Mouse (Mus musculus): ENCODE data around the gene Lrpprc. TPM values are rescaled to one million over a fixed set of nuclear protein-coding genes. Genes with fewer than 3 reads are reported as not detected.

The Lrpprc gene
- polyA plus RNA-seq (2012; rRNA removed): 8.0 and 11.2 TPM in 2 replicates

DNA sequence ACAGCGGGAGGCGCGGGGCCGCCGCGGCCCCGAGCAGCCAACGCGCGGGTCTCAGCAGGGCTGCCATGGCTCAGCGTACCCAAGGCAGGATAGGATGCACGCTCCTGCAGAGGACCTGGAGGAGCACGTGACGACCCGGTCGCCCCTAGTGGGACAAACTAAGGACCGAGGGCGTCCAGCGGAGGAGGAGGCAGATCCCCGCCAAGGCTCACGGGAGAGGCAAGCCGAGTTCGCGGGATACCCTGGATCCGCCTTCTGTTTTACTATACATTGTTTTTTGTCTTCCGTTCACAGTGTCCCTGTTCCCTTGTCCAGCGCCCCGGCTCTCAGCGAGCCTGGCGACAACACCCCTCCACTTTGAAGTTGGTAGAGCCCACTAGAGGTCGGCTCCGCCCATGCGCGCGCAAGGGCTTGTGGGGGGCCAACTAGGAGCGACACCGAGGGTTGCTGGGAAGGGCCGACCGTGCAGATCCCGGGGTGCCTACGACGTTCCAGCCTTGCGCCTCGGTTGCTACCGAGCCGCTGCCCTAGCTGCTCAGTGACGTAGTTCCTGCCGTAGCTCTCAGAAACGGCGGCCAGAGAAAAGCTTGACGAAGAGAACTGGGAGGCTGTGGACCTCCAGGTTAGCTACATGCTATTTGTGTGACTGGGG, at the start of gene Lrpprc:
Gene Lrpprc (minus strand): TSS at position 343 of the 652 bp plus-strand sequence.
- peak within 1 kb of the TSS; percentile 95 for H3K4me3 ChIP-seq (ENCODE audit: control insufficient read depth, low read depth, low read length)
- H3K36me3 ChIP-seq (ENCODE audit: control insufficient read depth, insufficient read depth, low read length): no peaks in the 10 kb centered on the region
- no peaks in the 10 kb centered on the region for H3K27me3 ChIP-seq (ENCODE audit: control insufficient read depth, insufficient read depth, low read length)
- TF ChIP-seq POLR2A (IDR thresholded peaks at IDR 0.05; ENCODE audit: control insufficient read depth, low read depth, low read length) (peak; percentile 61), CTCF (IDR thresholded peaks at IDR 0.05; ENCODE audit: control insufficient read depth, insufficient read depth, insufficient replicate concordance, low read depth, low read length) (no peak)
- H3K27ac ChIP-seq (ENCODE audit: control insufficient read depth, insufficient read depth, low read depth, low read length): peak within 1 kb of the TSS; percentile 82
- H3K4me1 ChIP-seq (ENCODE audit: control insufficient read depth, insufficient read depth, low read length): peaks cover 2% of the 10 kb centered on the region; the same call in 1 of the 2 replicates

DNA sequence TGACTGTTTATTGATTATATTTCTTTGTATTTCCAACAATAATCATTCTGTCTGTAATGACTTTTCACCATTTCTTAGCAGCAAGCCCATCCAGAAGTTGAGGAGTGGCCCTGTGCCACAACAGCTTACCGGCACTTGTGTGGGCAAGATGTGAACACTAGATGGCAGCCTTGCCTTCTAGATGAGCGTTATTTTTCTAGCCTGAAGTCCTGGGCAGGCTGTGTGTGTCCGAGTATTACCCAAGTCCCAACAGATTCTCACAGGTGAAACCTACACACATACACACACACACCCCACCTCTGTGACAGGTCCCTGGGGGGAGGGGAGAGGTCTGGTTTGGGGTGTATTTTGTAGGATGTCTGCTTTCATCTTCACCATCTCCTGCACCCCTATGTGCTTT, 47.2 kb upstream of the Lrpprc start:
- Histone ChIP-seq H3K27ac (ENCODE audit: control insufficient read depth, insufficient read depth, low read depth, low read length) (no peak overlapping the region), H3K27me3 (ENCODE audit: control insufficient read depth, insufficient read depth, low read length) (no peaks in the 10 kb centered on the region), H3K36me3 (ENCODE audit: control insufficient read depth, insufficient read depth, low read length) (no peaks in the 10 kb centered on the region), H3K4me3 (ENCODE audit: control insufficient read depth, low read depth, low read length) (no peak overlapping the region), H3K4me1 (ENCODE audit: control insufficient read depth, insufficient read depth, low read length) (no peaks in the 10 kb centered on the region)
- TF ChIP-seq POLR2A (IDR thresholded peaks at IDR 0.05; ENCODE audit: control insufficient read depth, low read depth, low read length) (no peak), CTCF (IDR thresholded peaks at IDR 0.05; ENCODE audit: control insufficient read depth, insufficient read depth, insufficient replicate concordance, low read depth, low read length) (peak; percentile 74; the same call in 1 of the 2 replicates)

DNA sequence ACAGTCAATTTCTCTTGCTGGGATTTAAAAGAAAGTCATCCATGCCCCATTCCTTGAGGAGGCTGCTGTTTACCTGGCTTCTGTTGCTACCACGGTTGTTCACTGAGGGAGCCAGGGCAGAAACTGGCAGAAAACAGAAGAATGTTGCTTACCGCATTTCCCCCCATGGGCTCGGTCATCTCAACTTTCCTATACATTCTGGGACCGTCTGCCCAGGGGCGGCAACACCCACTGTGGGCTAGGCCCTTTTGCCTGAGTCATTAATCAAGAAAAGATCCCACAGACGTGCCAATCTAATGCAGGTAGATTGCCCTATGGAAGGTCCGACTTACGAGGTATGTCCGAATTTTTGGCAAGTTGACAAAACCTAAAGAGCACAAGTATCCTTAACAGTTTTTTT, 44.7 kb upstream of the Lrpprc start:
- TF ChIP-seq CTCF (IDR thresholded peaks at IDR 0.05; ENCODE audit: control insufficient read depth, insufficient read depth, insufficient replicate concordance, low read depth, low read length): no peak
- no peak for TF ChIP-seq POLR2A (IDR thresholded peaks at IDR 0.05; ENCODE audit: control insufficient read depth, low read depth, low read length)
- Histone ChIP-seq H3K4me3 (ENCODE audit: control insufficient read depth, low read depth, low read length) (no peak overlapping the region), H3K4me1 (ENCODE audit: control insufficient read depth, insufficient read depth, low read length) (no peaks in the 10 kb centered on the region), H3K36me3 (ENCODE audit: control insufficient read depth, insufficient read depth, low read length) (no peaks in the 10 kb centered on the region), H3K27me3 (ENCODE audit: control insufficient read depth, insufficient read depth, low read length) (no peaks in the 10 kb centered on the region), H3K27ac (ENCODE audit: control insufficient read depth, insufficient read depth, low read depth, low read length) (no peak overlapping the region)

DNA sequence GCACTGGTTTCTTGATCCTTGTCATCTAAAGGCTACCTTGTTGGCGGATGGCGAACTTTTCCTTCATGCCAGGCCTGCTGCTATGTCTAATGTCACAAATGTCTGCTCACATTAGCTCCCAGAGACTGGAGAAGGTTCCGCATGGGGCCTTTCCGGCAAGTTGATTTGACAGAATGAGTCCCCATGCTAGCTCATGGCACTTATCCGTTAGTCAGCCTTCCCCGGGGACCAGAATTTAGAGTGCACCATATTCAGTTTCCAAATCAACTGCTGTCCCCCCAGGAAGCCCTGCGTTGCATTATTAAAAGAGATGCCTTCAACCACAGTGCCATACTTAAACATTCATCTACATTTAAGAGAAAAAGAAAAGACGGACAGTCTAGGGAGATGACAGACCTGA, 41.8 kb upstream of the Lrpprc start:
- TF ChIP-seq CTCF (IDR thresholded peaks at IDR 0.05; ENCODE audit: control insufficient read depth, insufficient read depth, insufficient replicate concordance, low read depth, low read length) (no peak), POLR2A (IDR thresholded peaks at IDR 0.05; ENCODE audit: control insufficient read depth, low read depth, low read length) (no peak)
- no peak overlapping the region for H3K4me3 ChIP-seq (ENCODE audit: control insufficient read depth, low read depth, low read length)
- H3K36me3 ChIP-seq (ENCODE audit: control insufficient read depth, insufficient read depth, low read length): no peaks in the 10 kb centered on the region
- no peaks in the 10 kb centered on the region for H3K4me1 ChIP-seq (ENCODE audit: control insufficient read depth, insufficient read depth, low read length)
- no peaks in the 10 kb centered on the region for H3K27me3 ChIP-seq (ENCODE audit: control insufficient read depth, insufficient read depth, low read length)
- no peak overlapping the region for H3K27ac ChIP-seq (ENCODE audit: control insufficient read depth, insufficient read depth, low read depth, low read length)

DNA sequence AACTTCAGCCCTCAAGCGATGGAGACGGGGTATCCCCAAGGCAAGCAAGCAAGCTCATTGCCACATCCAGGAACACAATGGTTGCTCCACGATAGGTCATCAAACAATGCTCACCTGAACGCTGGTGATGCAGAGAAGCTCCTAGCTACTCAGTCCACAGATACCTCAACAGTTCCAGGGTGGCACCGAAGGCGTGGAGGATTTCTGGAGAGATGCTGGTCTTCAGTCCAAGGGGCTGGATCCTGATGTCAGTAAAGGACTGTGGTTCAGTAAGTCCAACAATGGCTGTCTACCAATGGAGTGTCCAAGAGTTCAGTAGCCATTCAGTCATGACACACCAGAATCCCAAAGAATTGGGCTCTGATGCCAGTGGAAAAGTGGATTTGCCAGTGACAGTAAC, 37.7 kb upstream of the Lrpprc start:
- TF ChIP-seq CTCF (IDR thresholded peaks at IDR 0.05; ENCODE audit: control insufficient read depth, insufficient read depth, insufficient replicate concordance, low read depth, low read length): no peak
- no peak for TF ChIP-seq POLR2A (IDR thresholded peaks at IDR 0.05; ENCODE audit: control insufficient read depth, low read depth, low read length)
- H3K27ac ChIP-seq (ENCODE audit: control insufficient read depth, insufficient read depth, low read depth, low read length): no peak overlapping the region
- H3K4me1 ChIP-seq (ENCODE audit: control insufficient read depth, insufficient read depth, low read length): no peaks in the 10 kb centered on the region
- H3K4me3 ChIP-seq (ENCODE audit: control insufficient read depth, low read depth, low read length): no peak overlapping the region
- no peaks in the 10 kb centered on the region for H3K27me3 ChIP-seq (ENCODE audit: control insufficient read depth, insufficient read depth, low read length)
- no peaks in the 10 kb centered on the region for H3K36me3 ChIP-seq (ENCODE audit: control insufficient read depth, insufficient read depth, low read length)

DNA sequence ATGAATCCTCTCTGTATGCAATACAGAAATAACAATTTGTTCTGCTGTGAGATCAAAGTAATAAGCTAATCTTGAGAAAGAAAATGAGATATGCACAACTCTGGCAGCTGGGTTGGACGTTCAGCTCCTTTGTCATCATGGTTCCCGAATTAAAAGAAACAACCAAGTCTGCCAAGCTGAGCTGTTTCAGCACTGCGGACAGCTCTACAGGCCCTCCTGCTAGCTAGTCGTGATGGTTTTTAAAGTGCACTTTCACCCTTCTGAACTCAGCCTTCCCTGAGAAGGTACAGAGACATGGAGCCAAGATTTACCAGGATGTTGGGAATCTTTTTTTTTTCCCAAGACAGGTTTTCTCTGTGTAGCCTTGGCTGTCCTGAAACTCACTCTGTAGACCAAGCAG, 30.0 kb upstream of the Lrpprc start:
- Histone ChIP-seq H3K27me3 (ENCODE audit: control insufficient read depth, insufficient read depth, low read length) (no peaks in the 10 kb centered on the region), H3K4me3 (ENCODE audit: control insufficient read depth, low read depth, low read length) (no peak overlapping the region), H3K27ac (ENCODE audit: control insufficient read depth, insufficient read depth, low read depth, low read length) (no peak overlapping the region), H3K36me3 (ENCODE audit: control insufficient read depth, insufficient read depth, low read length) (no peaks in the 10 kb centered on the region), H3K4me1 (ENCODE audit: control insufficient read depth, insufficient read depth, low read length) (no peaks in the 10 kb centered on the region)
- TF ChIP-seq CTCF (IDR thresholded peaks at IDR 0.05; ENCODE audit: control insufficient read depth, insufficient read depth, insufficient replicate concordance, low read depth, low read length): no peak
- no peak for TF ChIP-seq POLR2A (IDR thresholded peaks at IDR 0.05; ENCODE audit: control insufficient read depth, low read depth, low read length)

DNA sequence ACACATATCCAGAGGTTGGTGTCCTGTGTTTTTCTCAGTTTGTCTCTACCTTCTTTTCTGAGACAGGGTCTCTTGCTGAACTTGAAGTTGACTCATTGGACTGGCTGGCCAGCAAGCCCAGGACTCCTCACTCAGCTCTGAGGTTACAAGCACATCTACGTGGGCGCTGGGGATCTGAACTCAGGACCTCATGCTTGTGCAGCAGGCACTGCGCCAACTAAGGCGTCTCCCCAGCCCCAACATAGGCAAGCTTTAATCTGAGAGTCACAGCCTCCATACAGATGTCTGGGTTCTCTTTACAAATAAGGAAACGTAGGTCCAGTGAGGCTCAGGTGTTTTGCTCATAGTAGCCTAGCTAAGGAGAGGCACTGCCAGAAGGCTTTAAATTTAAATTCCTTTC, 27.8 kb upstream of the Lrpprc start:
- Histone ChIP-seq H3K4me1 (ENCODE audit: control insufficient read depth, insufficient read depth, low read length) (no peaks in the 10 kb centered on the region; the same call in none of the 2 replicates), H3K27me3 (ENCODE audit: control insufficient read depth, insufficient read depth, low read length) (no peaks in the 10 kb centered on the region), H3K27ac (ENCODE audit: control insufficient read depth, insufficient read depth, low read depth, low read length) (no peak overlapping the region), H3K36me3 (ENCODE audit: control insufficient read depth, insufficient read depth, low read length) (no peaks in the 10 kb centered on the region), H3K4me3 (ENCODE audit: control insufficient read depth, low read depth, low read length) (no peak overlapping the region)
- no peak for TF ChIP-seq POLR2A (IDR thresholded peaks at IDR 0.05; ENCODE audit: control insufficient read depth, low read depth, low read length)
